8 mouse cellular contexts compared by ENCODE assay signal in the genomic region with DNA sequence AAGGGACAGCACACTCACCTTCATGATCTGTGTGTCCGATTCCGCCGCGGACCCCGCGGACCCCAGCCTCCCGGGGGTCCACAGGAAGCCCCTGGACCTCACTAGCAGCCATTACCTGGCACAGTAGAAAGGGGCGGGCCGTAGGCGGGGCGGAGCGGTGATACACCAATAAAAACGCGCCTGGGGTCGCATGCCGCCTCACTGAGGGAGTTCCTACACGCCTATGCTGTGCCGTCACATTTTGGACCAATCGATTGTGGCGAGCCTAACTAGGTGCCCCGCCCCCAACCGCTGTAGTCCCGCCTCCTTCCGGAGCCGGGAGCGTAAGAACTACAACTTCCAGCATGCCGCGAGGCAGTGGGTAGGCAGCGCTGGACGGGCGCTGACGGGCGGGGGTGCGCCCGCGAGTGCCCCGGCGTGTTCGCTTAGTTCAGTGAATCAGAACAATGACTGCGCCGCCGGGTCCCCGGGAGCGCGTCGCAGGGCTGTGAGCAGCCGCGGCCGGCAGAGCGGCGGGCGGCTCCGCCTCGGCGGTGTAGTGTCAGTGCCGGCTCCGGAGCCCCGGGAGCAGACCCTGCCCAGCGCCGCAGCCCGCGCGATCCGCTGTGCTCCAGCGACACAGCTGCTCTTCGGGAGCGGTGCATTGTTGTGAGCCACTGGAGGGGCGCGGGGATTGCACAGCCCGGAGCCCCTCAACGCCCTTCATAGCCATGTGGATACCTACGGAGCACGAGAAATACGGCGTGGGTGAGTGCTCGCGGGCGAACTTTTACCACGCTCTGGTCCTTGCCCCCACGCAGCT. TPM values are rescaled to one million over a fixed set of nuclear protein-coding genes. Genes with fewer than 3 reads are reported as not detected.
DNase-seq lines count a peak whose midpoint lies in the region; ATAC-seq and TF ChIP-seq lines count a peak whose summit lies in the region.

A gene (minus strand): TSS at position 255 of the 802 bp plus-strand sequence.
A gene (plus strand): TSS at position 305 of the 802 bp plus-strand sequence.

- H3K4me1 ChIP-seq in G1E (ENCODE audit: insufficient read depth, low read depth, low read length) = peaks cover 17% of the 10 kb centered on the region
- peaks cover 18% of the 10 kb centered on the region for H3K4me1 ChIP-seq in forebrain, embryonic 16.5 days (replicated peaks; ENCODE audit: control insufficient read depth, insufficient read depth, low read length)
- H3K4me1 ChIP-seq in lung, embryonic 14.5 days (ENCODE audit: insufficient read depth) = peaks cover 11% of the 10 kb centered on the region
- H3K4me1 ChIP-seq in olfactory bulb, adult 2 months (ENCODE audit: control insufficient read depth, insufficient read depth, low read length) = peaks cover 6% of the 10 kb centered on the region
- peaks cover 12% of the 10 kb centered on the region for H3K4me1 ChIP-seq in thymus, adult 2 months (replicated peaks; ENCODE audit: control insufficient read depth, insufficient read depth, low read length)

- peak within 1 kb of the TSS; percentile 94 for H3K4me2 ChIP-seq in forebrain, embryonic 16.5 days (ENCODE audit: low read length)
- peak within 1 kb of the TSS; percentile 88 for H3K4me2 ChIP-seq in lung, embryonic 14.5 days

- peak; percentile 99 for ATAC-seq in G1E (ENCODE audit: extremely low read depth, insufficient number of reproducible peaks, low FRiP score, poor library complexity, severe bottlenecking)
- ATAC-seq in forebrain, embryonic 16.5 days = peak; percentile 98
- ATAC-seq in lung, embryonic 14.5 days (ENCODE audit: insufficient read depth) = peak; percentile 99

- peaks cover 38% of the 10 kb centered on the region for H3K27me3 ChIP-seq in G1E (ENCODE audit: insufficient read depth, low read length)
- no peaks in the 10 kb centered on the region for H3K27me3 ChIP-seq in forebrain, embryonic 16.5 days (replicated peaks; ENCODE audit: control insufficient read depth, insufficient read depth, low read length)
- no peaks in the 10 kb centered on the region for H3K27me3 ChIP-seq in lung, embryonic 14.5 days (ENCODE audit: insufficient read depth, low read length)
- H3K27me3 ChIP-seq in thymus, adult 2 months (ENCODE audit: control insufficient read depth, insufficient read depth, low read length) = peaks cover 20% of the 10 kb centered on the region

- peak; percentile 98 for DNase-seq in G1E (ENCODE audit: low spot score)
- peak; percentile 98 to 99 for DNase-seq in cerebellum, adult 18-20 months
- peak; percentile 97 for DNase-seq in heart, postnatal 36 days
- peak; percentile 99 to 100 for DNase-seq in layer of hippocampus, adult 2 months (ENCODE audit: low spot score in 2 of 2)
- peak; percentile 100 for DNase-seq in lung, embryonic 14.5 days
- peak; percentile 98 for DNase-seq in thymus, adult 2 months

- TF ChIP-seq CTCF in G1E (IDR thresholded peaks at IDR 0.05; ENCODE audit: low read depth, low read length) = no peak
- TF ChIP-seq CTCF in layer of hippocampus, adult 2 months (conservative IDR thresholded peaks at IDR 0.05) = no peak; the same call in 1 of the 2 replicates
- TF ChIP-seq CTCF in lung, embryonic 14.5 days (IDR thresholded peaks at IDR 0.05; ENCODE audit: low read depth) = no peak
- no peak for TF ChIP-seq CTCF in olfactory bulb, adult 2 months (IDR thresholded peaks at IDR 0.05; ENCODE audit: insufficient read depth, low read depth, low read length)
- peak; percentile 55; the same call in 1 of the 2 replicates for TF ChIP-seq CTCF in thymus, adult 2 months (IDR thresholded peaks at IDR 0.05; ENCODE audit: borderline replicate concordance, control insufficient read depth, extremely low read depth, insufficient read depth, low read length, poor library complexity)

- peak within 1 kb of the TSS; percentile 95 for H3K27ac ChIP-seq in forebrain, embryonic 16.5 days (ENCODE audit: low read length)
- peak within 1 kb of the TSS; percentile 98 for H3K27ac ChIP-seq in layer of hippocampus, adult 2 months
- peak within 1 kb of the TSS; percentile 77; the same call in 1 of the 2 replicates for H3K27ac ChIP-seq in lung, embryonic 14.5 days (ENCODE audit: low read depth)
- peak within 1 kb of the TSS; percentile 62 for H3K27ac ChIP-seq in olfactory bulb, adult 2 months (ENCODE audit: insufficient read depth, low read depth, low read length)
- no peak within 1 kb of the TSS for H3K27ac ChIP-seq in thymus, adult 2 months (ENCODE audit: control insufficient read depth, insufficient read depth, low read length)

- under 1% methylated on average over 80 of the region's 80 CpGs for WGBS in forebrain, embryonic 16.5 days
- under 1% methylated on average over 78 of the region's 80 CpGs for WGBS in lung, embryonic 14.5 days
- WGBS in olfactory bulb, adult 2 months = under 1% methylated on average over 80 of the region's 80 CpGs
- under 1% methylated on average over 80 of the region's 80 CpGs for WGBS in thymus, adult 2 months

- peak; percentile 51 for TF ChIP-seq POLR2A in olfactory bulb, adult 2 months (IDR thresholded peaks at IDR 0.05; ENCODE audit: insufficient read depth, low read depth, low read length)
- TF ChIP-seq POLR2A in thymus, adult 2 months (IDR thresholded peaks at IDR 0.05; ENCODE audit: control insufficient read depth, extremely low read depth, insufficient read depth, low read length, poor library complexity) = peak; percentile 76

- peak within 1 kb of the TSS; percentile 84 for H3K9ac ChIP-seq in forebrain, embryonic 16.5 days (replicated peaks; ENCODE audit: low read depth, low read length)
- peak within 1 kb of the TSS; percentile 79 for H3K9ac ChIP-seq in lung, embryonic 14.5 days

- no peaks in the 10 kb centered on the region for H3K9me3 ChIP-seq in G1E (replicated peaks)
- H3K9me3 ChIP-seq in forebrain, embryonic 16.5 days (ENCODE audit: control insufficient read depth, low read length) = no peaks in the 10 kb centered on the region
- no peaks in the 10 kb centered on the region for H3K9me3 ChIP-seq in lung, embryonic 14.5 days (ENCODE audit: low read depth, low read length)

- peak within 1 kb of the TSS; percentile 87 for H3K4me3 ChIP-seq in G1E (ENCODE audit: low read depth, low read length)
- H3K4me3 ChIP-seq in forebrain, embryonic 16.5 days (replicated peaks; ENCODE audit: low read length) = peak within 1 kb of the TSS; percentile 98
- peak within 1 kb of the TSS; percentile 99 for H3K4me3 ChIP-seq in layer of hippocampus, adult 2 months
- peak within 1 kb of the TSS; percentile 83 for H3K4me3 ChIP-seq in lung, embryonic 14.5 days (ENCODE audit: low read depth, low read length)
- H3K4me3 ChIP-seq in olfactory bulb, adult 2 months (ENCODE audit: insufficient read depth, low read depth, low read length) = peak within 1 kb of the TSS; percentile 85
- peak within 1 kb of the TSS; percentile 79 for H3K4me3 ChIP-seq in thymus, adult 2 months (ENCODE audit: control insufficient read depth, insufficient read depth, low read length)

- intact Hi-C loops in heart, postnatal 36 days (cut with DNase I) = loop anchor here (2.0 to 10.0 kb wide), 8 partner anchors 36 to 411 kb away; a partner anchor contains a TSS

- H3K36me3 ChIP-seq in G1E (replicated peaks) = peaks cover 11% of the 10 kb centered on the region
- H3K36me3 ChIP-seq in forebrain, embryonic 16.5 days (ENCODE audit: control insufficient read depth, insufficient read depth) = no peaks in the 10 kb centered on the region
- no peaks in the 10 kb centered on the region for H3K36me3 ChIP-seq in lung, embryonic 14.5 days (ENCODE audit: insufficient read depth)
- no peaks in the 10 kb centered on the region for H3K36me3 ChIP-seq in thymus, adult 2 months (ENCODE audit: control insufficient read depth, insufficient read depth, low read length)

RNA-seq across cellular contexts. Expression of the first gene that starts in this region (rescaled TPM):
- total RNA-seq in G1E (2014; fragmentation: Nextera tagmentation) (51.7 and 57.6 TPM in 2 replicates), G1E (2017) (55.8 and 56.5 TPM in 2 replicates)
- 4.5 and 5.6 TPM in 2 replicates for polyA plus RNA-seq in G1E (2012)
- polyA plus RNA-seq in forebrain, embryonic 16.5 days (2015; fragmentation: Nextera tagmentation; extraction: Ambion mirVana) = 30.5 and 33.4 TPM in 2 replicates
- 10 to 100 TPM; 12.0 to 13.6 TPM for total RNA-seq in heart, postnatal 36 days (2021)
- total RNA-seq in layer of hippocampus, adult 2 months (2021) = 10 to 100 TPM; 24.2 to 26.5 TPM
- polyA plus RNA-seq in lung, embryonic 14.5 days (2014; fragmentation: Nextera tagmentation; extraction: Ambion mirVana) = 45.5 and 46.7 TPM in 2 replicates
- polyA plus RNA-seq in olfactory bulb, adult 2 months (2012; ENCODE audit: insufficient read depth, insufficient read length, low replicate concordance, missing spikeins) = not detected in 2 replicates
- polyA plus RNA-seq in thymus, adult 2 months (2012; rRNA removed) = 5.6 and 8.6 TPM in 2 replicates

RNA-seq across cellular contexts. Expression of the second gene that starts in this region (rescaled TPM):
- 0.68 TPM in 1 of 2 replicates, not detected in the other for total RNA-seq in G1E (2014; fragmentation: Nextera tagmentation)
- total RNA-seq in G1E (2017) = 0.64 and 1.2 TPM in 2 replicates
- polyA plus RNA-seq in G1E (2012) = 0.01 TPM in 2 replicates
- polyA plus RNA-seq in forebrain, embryonic 16.5 days (2015; fragmentation: Nextera tagmentation; extraction: Ambion mirVana) = 24.4 and 41.6 TPM in 2 replicates
- total RNA-seq in heart, postnatal 36 days (2021) = 10 to 100 TPM; 11.2 to 11.7 TPM
- 100 to 1,000 TPM; 253 to 265 TPM for total RNA-seq in layer of hippocampus, adult 2 months (2021)
- polyA plus RNA-seq in lung, embryonic 14.5 days (2014; fragmentation: Nextera tagmentation; extraction: Ambion mirVana) = 24.2 and 28.9 TPM in 2 replicates
- polyA plus RNA-seq in olfactory bulb, adult 2 months (2012; ENCODE audit: insufficient read depth, insufficient read length, low replicate concordance, missing spikeins) = not detected in 2 replicates
- polyA plus RNA-seq in thymus, adult 2 months (2012; rRNA removed) = 2.0 and 2.3 TPM in 2 replicates

Comparison
In these comparisons a context has a peak if more than half of its experiments do, and no peak if none do; other contexts are left out.
1. RNA of the second gene that starts in this region (total RNA-seq): 253 to 265 TPM in layer of hippocampus, adult 2 months; 11.2 to 11.7 TPM in heart, postnatal 36 days and 0.64 to 1.2 TPM in G1E; every median in the first group is over 10 times any median in the second.
2. Peak in every context shown above with its lines, with median percentiles within 50 percentile points of each other: ATAC-seq, DNase-seq and H3K4me3 ChIP-seq.